Mouse (Mus musculus) testis, adult 2 months (tissue): ENCODE measurements around the gene Ezh1.

Source experiments
- CTCF ChIP-seq: fragments of 200-500 bp; IDR thresholded peaks from 2 replicates; pipeline ENCODE4 v1.5.1; 2012; ENCODE audit warnings: low read depth, mild to moderate bottlenecking, inconsistent platforms, low read length, moderate library complexity; ENCODE audit not compliant: control insufficient read depth, insufficient read depth, insufficient replicate concordance
- POLR2A ChIP-seq: fragments of 200-500 bp; IDR thresholded peaks from 2 replicates; pipeline ENCODE4 v1.6.1; 2012; ENCODE audit warnings: low read depth, mild to moderate bottlenecking, inconsistent platforms, low read length, moderate library complexity; ENCODE audit not compliant: control insufficient read depth

DNA sequence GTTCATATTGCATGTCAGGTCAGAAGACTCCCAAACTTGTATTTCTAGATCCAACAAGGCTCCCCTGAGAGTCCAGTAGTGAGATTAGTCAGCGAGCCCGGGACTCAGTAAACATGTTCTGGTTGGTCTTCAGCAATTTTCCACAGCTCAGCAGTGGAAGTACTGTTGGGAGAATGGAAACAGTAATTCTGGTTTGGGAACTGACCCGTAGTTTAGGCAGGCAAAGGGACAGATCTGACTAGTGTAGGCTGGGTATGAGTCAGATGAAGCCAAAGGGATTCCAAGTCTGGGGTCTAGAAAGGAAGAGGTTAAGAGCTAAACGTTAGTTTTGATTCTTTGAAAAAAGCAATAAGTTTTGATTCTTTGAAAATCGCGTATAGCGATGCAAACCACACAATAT, 26.7 kb upstream of the Ezh1 start:
- TF ChIP-seq CTCF (no peak), POLR2A (no peak)
